Mouse (Mus musculus) heart, embryonic 13.5 days (tissue): ENCODE measurements at regions not wholly inside any gene's neighbourhood (a gene's known extent, or its start where the extent isn't known, plus 50 kb on each side); places are given as distances from the start of the nearest gene placed in this dataset.

Experiments
- ATAC-seq: fragments of 200-750 bp; cut with Nextera tagmentation; 2 replicates; pipeline ENCODE4 v1.8.0; 2017; ENCODE audit warnings: moderate TSS enrichment; ENCODE audit not compliant: insufficient number of reproducible peaks, low FRiP score, low TSS enrichment; ENCODE audit errors: extremely low read depth
- H3K27ac ChIP-seq: fragments of 300-500 bp; sonication (generic); replicated peaks from 2 replicates; pipeline ENCODE4 v1.5.1; 2015; ENCODE audit warnings: moderate library complexity, mild to moderate bottlenecking, inconsistent platforms
- H3K27me3 ChIP-seq: fragments of 300-500 bp; sonication (generic); replicated peaks from 2 replicates; pipeline ENCODE4 v1.6.1; 2015; ENCODE audit warnings: mild to moderate bottlenecking, inconsistent platforms
- H3K36me3 ChIP-seq: fragments of 300-500 bp; sonication (generic); 2 replicates; pipeline ENCODE4 v1.6.1; 2015; ENCODE audit warnings: mild to moderate bottlenecking, inconsistent platforms
- H3K4me1 ChIP-seq: fragments of 300-500 bp; sonication (generic); 2 replicates; pipeline ENCODE4 v1.6.1; 2015; ENCODE audit warnings: inconsistent platforms
- H3K4me2 ChIP-seq: fragments of 300-500 bp; sonication (generic); 2 replicates; pipeline ENCODE4 v1.6.1; 2015; ENCODE audit warnings: inconsistent platforms, mild to moderate bottlenecking, moderate library complexity
- H3K4me3 ChIP-seq: fragments of 300-500 bp; sonication (generic); 2 replicates; pipeline ENCODE4 v1.5.1; 2015; ENCODE audit warnings: moderate library complexity, mild to moderate bottlenecking, inconsistent platforms
- H3K9ac ChIP-seq: fragments of 300-500 bp; sonication (generic); 2 replicates; pipeline ENCODE4 v1.6.1; 2015; ENCODE audit warnings: inconsistent platforms, mild to moderate bottlenecking, moderate library complexity
- H3K9me3 ChIP-seq: fragments of 300-500 bp; sonication (generic); 2 replicates; pipeline ENCODE4 v1.6.1; 2016; ENCODE audit warnings: inconsistent platforms
- WGBS: fragments of 180-500 bp; shearing (Covaris S2); methylation state at CpG from one replicate; pipeline ENCODE4 v1.1.7; 2015; ENCODE audit warnings: mixed read lengths; 5-methylcytosine and 5-hydroxymethylcytosine counted together

DNA sequence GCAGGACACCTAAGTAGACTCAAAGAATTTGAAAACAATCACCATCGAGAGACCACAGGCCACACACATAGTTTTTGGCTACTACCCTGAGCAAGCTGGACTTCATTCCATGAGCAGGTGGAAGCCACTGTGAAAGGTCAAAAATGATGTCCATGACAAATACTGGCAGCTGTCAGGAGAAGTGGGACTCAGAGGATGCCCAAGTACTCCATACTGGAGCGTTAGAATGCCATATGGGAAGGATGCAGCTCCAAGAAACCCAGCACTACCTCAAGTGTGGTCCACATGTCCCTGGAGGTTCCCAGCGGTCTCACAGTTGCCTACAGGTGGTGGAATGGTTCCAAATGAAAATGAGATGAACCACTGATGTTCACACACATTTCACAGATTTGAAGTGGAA, 329.2 kb downstream of the Mycn start:
- Histone ChIP-seq H3K27ac (no peak overlapping the region), H3K4me2 (no peak overlapping the region), H3K9me3 (no peaks in the 10 kb centered on the region), H3K27me3 (no peaks in the 10 kb centered on the region), H3K4me3 (no peak overlapping the region), H3K9ac (no peak overlapping the region), H3K4me1 (peaks cover 8% of the 10 kb centered on the region), H3K36me3 (no peaks in the 10 kb centered on the region)
- WGBS, result 88% methylated on average over 3 of the region's 3 CpGs
- ATAC-seq, result no peak

DNA sequence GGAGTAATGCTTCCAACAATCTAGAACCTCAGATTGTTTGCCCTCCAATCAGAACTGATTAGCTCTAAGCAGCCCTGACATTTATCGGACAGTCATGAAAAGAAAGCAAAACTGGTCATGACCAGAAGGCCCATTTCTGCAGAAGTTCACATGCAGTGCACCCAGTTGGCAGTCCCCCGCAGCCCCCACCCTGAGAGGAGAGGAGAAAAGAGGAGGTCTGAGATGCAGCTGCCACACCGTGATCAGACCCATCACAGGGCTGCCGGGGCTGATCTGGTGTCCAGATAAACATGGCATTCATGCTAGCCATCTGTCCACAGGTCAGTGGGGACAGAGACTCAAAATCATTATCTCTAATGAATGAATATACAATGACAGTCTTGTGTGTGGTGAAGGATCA, 330.9 kb downstream of the Mycn start:
- H3K9me3 ChIP-seq, result no peaks in the 10 kb centered on the region
- ATAC-seq, result no peak
- H3K4me2 ChIP-seq, result no peak overlapping the region
- no peak overlapping the region for H3K4me3 ChIP-seq
- no peak overlapping the region for H3K27ac ChIP-seq
- no peaks in the 10 kb centered on the region for H3K27me3 ChIP-seq
- no peaks in the 10 kb centered on the region for H3K36me3 ChIP-seq
- peaks cover 11% of the 10 kb centered on the region for H3K4me1 ChIP-seq
- 63% methylated on average over 4 of the region's 4 CpGs for WGBS
- no peak overlapping the region for H3K9ac ChIP-seq

- H3K27me3 ChIP-seq, result no peaks in the 10 kb centered on the region
- H3K9ac ChIP-seq, result 0 out of 2 replicates have a peak overlapping the region, but pooled peaks have one; percentile 19
- ATAC-seq, result no peak
- H3K9me3 ChIP-seq, result no peaks in the 10 kb centered on the region
- H3K27ac ChIP-seq, result peak overlapping the region; percentile 55
- peaks cover 11% of the 10 kb centered on the region for H3K4me1 ChIP-seq
- H3K4me3 ChIP-seq, result no peak overlapping the region
- 65% methylated on average over 4 of the region's 4 CpGs for WGBS
- no peaks in the 10 kb centered on the region for H3K36me3 ChIP-seq
- no peak overlapping the region for H3K4me2 ChIP-seq
Observed at GRCm38 (mm10) chr12:12607995-12608394, 333.7 kb downstream of the Mycn start.

DNA sequence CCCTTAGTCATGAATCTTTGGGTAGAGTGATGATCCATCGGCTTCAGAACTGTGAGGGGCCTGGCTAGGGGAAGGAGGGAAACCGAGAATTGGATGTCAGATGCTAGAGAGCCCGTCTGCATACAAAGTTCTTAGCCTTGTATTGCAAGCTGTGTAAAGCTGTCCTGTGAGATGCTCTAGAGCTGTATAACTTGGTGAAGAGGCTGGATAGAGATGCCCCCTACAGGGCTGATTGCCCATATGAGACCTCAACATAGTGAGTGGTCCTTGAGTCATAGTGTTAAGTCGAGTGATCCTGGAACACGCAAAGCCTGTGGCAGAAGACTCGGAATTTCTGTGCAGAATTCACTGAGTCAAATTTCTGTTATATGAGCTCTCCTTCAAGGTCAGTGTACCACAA, 334.8 kb downstream of the Mycn start:
- Histone ChIP-seq H3K4me1 (peaks cover 11% of the 10 kb centered on the region), H3K4me3 (no peak overlapping the region), H3K36me3 (no peaks in the 10 kb centered on the region), H3K27ac (no peak overlapping the region), H3K27me3 (no peaks in the 10 kb centered on the region), H3K9ac (no peak overlapping the region), H3K4me2 (no peak overlapping the region), H3K9me3 (no peaks in the 10 kb centered on the region)
- 87% methylated on average over 6 of the region's 6 CpGs for WGBS
- ATAC-seq, result no peak

GRCm38 (mm10) chr12:12605495-12605894, 336.2 kb downstream of the Mycn start:
- H3K27me3 ChIP-seq, result no peaks in the 10 kb centered on the region
- H3K9me3 ChIP-seq, result no peaks in the 10 kb centered on the region
- H3K4me3 ChIP-seq, result no peak overlapping the region
- H3K4me1 ChIP-seq, result peaks cover 11% of the 10 kb centered on the region
- no peak overlapping the region for H3K4me2 ChIP-seq
- H3K27ac ChIP-seq, result no peak overlapping the region
- H3K36me3 ChIP-seq, result no peaks in the 10 kb centered on the region
- 93% methylated on average over 3 of the region's 3 CpGs for WGBS
- ATAC-seq, result no peak
- no peak overlapping the region for H3K9ac ChIP-seq

DNA sequence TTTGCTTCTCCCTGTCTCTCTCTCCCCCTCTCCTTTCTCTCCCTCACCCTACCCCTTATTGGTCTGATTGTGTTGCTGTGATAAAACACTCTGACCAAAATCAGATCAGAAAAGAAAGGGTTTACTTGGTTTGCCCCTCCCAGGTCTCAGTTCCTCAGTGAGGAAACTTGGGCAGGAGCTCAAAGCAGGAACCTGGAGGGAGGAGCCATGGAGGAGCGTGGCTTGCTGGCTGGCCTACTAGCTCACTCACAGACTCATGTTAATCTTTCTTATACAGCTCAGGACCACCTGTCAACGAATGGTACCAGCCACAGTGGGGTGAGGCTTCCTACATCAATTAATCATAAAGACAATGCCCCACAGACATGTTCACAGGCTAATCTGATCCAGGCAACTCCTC, 339.4 kb downstream of the Fam49a start:
- 38% methylated on average over 2 of the region's 2 CpGs for WGBS
- Histone ChIP-seq H3K4me2 (no peak overlapping the region), H3K27ac (no peak overlapping the region), H3K9me3 (no peaks in the 10 kb centered on the region), H3K9ac (no peak overlapping the region), H3K27me3 (no peaks in the 10 kb centered on the region), H3K36me3 (no peaks in the 10 kb centered on the region), H3K4me1 (no peaks in the 10 kb centered on the region), H3K4me3 (no peak overlapping the region)
- no peak for ATAC-seq

DNA sequence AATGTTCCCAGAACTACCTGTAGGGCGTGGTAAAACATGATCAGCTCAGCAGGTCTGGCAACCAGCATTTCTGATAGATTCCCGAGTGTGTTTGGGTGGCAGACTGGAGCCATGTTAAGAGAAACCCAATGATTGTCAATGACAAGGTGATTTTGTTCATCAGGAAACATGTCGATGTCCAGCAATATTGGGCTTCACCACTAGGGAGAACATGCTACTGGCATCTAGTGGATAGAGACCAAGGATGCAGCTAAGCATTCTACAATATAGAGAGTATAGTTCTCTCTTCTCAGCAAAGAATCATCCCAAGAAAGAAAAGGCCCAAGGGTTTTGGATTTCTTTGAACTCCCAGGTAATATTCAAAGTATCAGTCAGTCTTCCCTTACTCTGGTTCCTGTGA, 333.5 kb downstream of the Fam49a start:
- Histone ChIP-seq H3K27me3 (no peaks in the 10 kb centered on the region), H3K27ac (peak overlapping the region; percentile 64), H3K4me2 (no peak overlapping the region), H3K9ac (no peak overlapping the region), H3K36me3 (no peaks in the 10 kb centered on the region), H3K4me1 (peaks cover 35% of the 10 kb centered on the region), H3K9me3 (no peaks in the 10 kb centered on the region), H3K4me3 (no peak overlapping the region)
- 79% methylated on average over 3 of the region's 3 CpGs for WGBS
- no peak for ATAC-seq

- Histone ChIP-seq H3K27ac (peak overlapping the region; percentile 64), H3K9me3 (no peaks in the 10 kb centered on the region)
- peak; percentile 37; the same call in 1 of the 2 replicates for ATAC-seq
Observed at GRCm38 (mm10) chr12:12594567-12594966, 332.6 kb downstream of the Fam49a start.

DNA sequence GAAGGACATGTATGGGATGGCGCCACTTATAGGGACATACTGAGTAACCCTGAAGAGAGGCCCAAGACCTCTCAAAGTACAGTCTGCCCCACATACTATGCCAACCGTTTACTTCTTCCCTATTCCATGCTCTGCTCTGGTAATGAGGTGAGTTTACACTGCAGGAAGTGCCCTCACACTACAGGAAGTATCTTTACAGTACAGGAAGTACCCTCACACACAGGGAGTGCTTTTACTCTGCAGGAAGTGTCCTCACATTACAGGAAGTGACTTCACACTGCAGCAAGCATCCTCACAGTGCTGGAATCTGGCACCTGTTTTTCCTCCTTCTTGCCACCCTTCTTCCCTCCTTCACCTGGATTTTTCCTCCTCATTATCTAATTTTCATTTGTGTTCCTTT, 331.4 kb downstream of the Fam49a start:
- Histone ChIP-seq H3K9me3 (no peaks in the 10 kb centered on the region), H3K4me2 (no peak overlapping the region), H3K27ac (no peak overlapping the region), H3K4me1 (peaks cover 35% of the 10 kb centered on the region), H3K36me3 (no peaks in the 10 kb centered on the region), H3K9ac (no peak overlapping the region), H3K27me3 (no peaks in the 10 kb centered on the region), H3K4me3 (no peak overlapping the region)
- 85% methylated on average over 2 of the region's 2 CpGs for WGBS
- no peak for ATAC-seq

More at GRCm38 (mm10) chr12:12594567-12594966, 332.6 kb downstream of the Fam49a start:
- Histone ChIP-seq H3K4me1 (peaks cover 35% of the 10 kb centered on the region), H3K4me2 (no peak overlapping the region), H3K4me3 (no peak overlapping the region), H3K27me3 (no peaks in the 10 kb centered on the region), H3K36me3 (no peaks in the 10 kb centered on the region), H3K9ac (no peak overlapping the region)
- WGBS, result 44% methylated on average over 3 of the region's 3 CpGs

GRCm38 (mm10) chr12:12590753-12591291, 328.9 kb downstream of the Fam49a start:
- no peak overlapping the region for H3K4me3 ChIP-seq
- WGBS, result 71% methylated on average over 8 of the region's 8 CpGs
- no peak overlapping the region for H3K27ac ChIP-seq
- H3K9ac ChIP-seq, result no peak overlapping the region
- no peak for ATAC-seq
- no peaks in the 10 kb centered on the region for H3K9me3 ChIP-seq
- no peaks in the 10 kb centered on the region for H3K27me3 ChIP-seq
- no peak overlapping the region for H3K4me2 ChIP-seq
- peaks cover 35% of the 10 kb centered on the region for H3K4me1 ChIP-seq
- H3K36me3 ChIP-seq, result no peaks in the 10 kb centered on the region

DNA sequence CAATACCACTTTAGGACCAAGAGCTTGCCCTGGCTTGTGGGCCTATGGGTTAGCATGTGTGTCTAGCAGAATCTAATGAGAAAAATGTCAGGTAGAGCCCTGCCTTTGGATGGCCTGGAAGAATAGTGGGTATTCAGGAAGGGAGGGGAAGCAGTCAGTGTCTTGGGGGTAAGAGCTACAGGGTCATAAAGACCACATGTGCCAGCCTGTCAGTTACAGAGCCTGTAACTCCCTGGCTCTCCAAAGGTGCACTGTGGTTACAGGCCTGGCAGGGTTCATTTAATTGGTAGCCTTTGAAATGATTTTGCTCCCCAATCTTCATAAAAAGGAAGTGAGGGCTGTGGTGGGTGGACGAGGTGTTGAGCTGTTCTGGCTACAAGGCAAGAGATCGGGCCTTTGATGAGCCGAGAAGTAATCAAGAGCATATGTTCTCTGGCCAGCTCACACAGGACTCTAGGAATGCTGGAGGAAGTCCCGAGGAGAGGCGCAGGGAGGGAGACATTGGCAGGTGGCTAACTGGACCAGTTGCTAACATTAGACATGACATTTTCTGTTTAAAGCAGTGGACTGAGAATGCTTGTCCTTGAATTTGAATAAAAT, 326.9 kb downstream of the Fam49a start:
- no peak for ATAC-seq
- H3K4me3 ChIP-seq, result no peak overlapping the region
- WGBS, result 56% methylated on average over 5 of the region's 5 CpGs
- H3K27ac ChIP-seq, result no peak overlapping the region
- no peaks in the 10 kb centered on the region for H3K27me3 ChIP-seq
- H3K36me3 ChIP-seq, result no peaks in the 10 kb centered on the region
- H3K4me1 ChIP-seq, result peaks cover 21% of the 10 kb centered on the region
- H3K9ac ChIP-seq, result no peak overlapping the region
- no peak overlapping the region for H3K4me2 ChIP-seq
- no peaks in the 10 kb centered on the region for H3K9me3 ChIP-seq

DNA sequence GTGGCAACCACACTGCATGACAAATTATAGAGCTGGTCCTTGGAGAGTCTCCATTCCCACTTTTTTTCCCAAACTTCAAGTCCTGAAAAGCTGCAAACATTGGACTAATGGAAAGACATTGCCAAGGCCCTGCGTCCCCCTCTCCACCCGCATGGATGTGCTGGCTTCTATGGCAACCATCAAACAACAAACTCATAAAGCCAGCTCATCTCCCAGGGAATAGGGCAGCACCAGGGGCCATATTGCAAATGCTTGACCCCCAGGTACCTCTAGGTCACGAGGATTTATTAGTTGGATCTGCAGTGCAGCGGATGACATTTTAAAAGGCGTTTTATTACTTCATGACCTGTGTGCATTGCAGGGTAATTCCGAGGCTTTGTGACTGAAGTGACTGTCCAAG, 324.5 kb downstream of the Fam49a start:
- Histone ChIP-seq H3K27me3 (no peaks in the 10 kb centered on the region), H3K4me1 (peaks cover 16% of the 10 kb centered on the region), H3K4me2 (no peak overlapping the region), H3K27ac (no peak overlapping the region), H3K4me3 (no peak overlapping the region), H3K36me3 (no peaks in the 10 kb centered on the region), H3K9me3 (no peaks in the 10 kb centered on the region), H3K9ac (no peak overlapping the region)
- 85% methylated on average over 6 of the region's 6 CpGs for WGBS
- ATAC-seq, result no peak
